Mouse (Mus musculus) left cerebral cortex, postnatal 36 days (tissue): ENCODE measurements around the gene Armt1. TPM values are rescaled to one million over a fixed set of nuclear protein-coding genes. Genes with fewer than 3 reads are reported as not detected.

Experiments
- total RNA-seq, 2 experiments: library from RNA; stranded (reverse); gene quantifications; 2 replicates each; pipeline ENCODE4 v1.2.3; 2021

Gene Armt1
- total RNA-seq, 2 experiments from 2014 or later: 20.7 to 22.4 TPM

Other genes with a start within 250 kb of the Armt1 start
- gene Akap12, start 166.1 kb upstream of the Armt1 start, total RNA-seq: 10 to 100 TPM; 15.9 to 16.5 TPM
- gene Zbtb2, start 44.4 kb upstream of the Armt1 start, total RNA-seq: 10 to 100 TPM; 10.0 to 11.5 TPM
- gene Rmnd1, start 79 bp upstream of the Armt1 start, total RNA-seq: 10 to 100 TPM; 28.9 to 48.9 TPM
- gene Ccdc170, start 50.0 kb downstream of the Armt1 start, total RNA-seq: under 1 TPM; 0.52 to 0.64 TPM
- gene Esr1, start 179.1 kb downstream of the Armt1 start, total RNA-seq: 1 to 10 TPM; 2.3 to 3.4 TPM